Mouse (Mus musculus) ovary, adult 18-20 months (tissue): ENCODE results near the gene Dock11.

ENCODE experiments used
- DNase-seq: peaks from one replicate; pipeline ENCODE4 v3.0.0; 2022; ENCODE audit warnings: low spot score, mixed read lengths

Gene Dock11

DNA sequence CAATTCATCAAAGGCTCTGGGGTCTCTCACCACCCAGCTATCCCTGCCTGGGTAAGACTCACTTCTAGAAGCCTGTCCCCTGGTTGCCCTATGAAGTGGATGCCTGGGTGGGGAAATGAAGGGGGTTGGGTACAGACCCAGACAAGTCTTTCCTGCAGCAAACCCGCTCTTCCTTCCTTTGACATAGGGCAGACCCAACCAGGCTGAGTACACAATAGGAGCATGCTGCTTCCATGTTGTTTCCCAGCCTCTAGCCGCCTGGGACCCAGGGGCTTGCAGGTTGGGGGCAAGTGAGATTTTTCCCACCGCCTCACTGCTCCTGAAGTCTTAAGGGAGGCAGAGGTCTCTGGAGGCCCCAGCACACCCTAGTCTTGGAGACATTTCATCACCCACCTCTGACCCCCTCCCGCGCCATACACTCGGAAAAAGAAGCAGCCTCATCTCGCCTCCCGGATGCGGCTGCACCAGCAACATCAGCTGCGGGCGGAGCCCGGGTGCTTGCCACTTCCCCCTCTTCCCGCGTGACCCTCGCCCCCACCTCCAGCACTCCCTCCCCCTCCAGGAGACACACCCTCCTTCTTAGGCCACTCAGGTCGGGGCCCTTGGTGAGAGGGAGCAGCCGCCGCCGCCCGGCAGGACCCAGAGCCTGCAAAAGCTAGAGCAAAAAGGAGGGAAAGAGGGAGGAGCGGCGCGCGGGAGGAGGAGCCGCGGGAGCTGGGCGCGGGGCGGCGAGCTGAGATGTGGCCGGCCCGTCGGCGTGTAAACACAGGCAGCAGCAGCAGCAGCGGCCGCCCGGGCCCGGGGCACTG, at the start of gene Dock11:
Gene Dock11 (plus strand): TSS at position 746 of the 809 bp plus-strand sequence.
- peak; percentile 31 for DNase-seq

DNA sequence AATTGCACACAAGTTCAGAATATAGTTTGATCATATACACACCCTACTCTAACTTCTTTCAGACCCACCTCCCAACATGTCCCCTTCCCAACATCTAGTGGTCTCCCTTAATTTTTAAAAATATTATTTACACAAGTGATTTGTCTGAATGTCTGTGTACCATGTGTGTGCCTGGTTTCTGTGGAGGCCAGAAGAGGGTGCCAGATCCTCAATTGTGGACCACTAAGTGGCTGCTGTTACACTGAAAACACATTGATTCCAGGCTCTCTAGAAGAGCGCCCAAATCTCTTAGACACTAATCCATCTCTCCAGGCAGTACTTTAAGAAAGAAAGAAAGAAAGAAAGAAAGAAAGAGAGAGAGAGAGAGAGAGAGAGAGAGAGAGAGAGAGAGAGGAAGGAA, 8.9 kb upstream of the Dock11 start:
- DNase-seq: no peak

DNA sequence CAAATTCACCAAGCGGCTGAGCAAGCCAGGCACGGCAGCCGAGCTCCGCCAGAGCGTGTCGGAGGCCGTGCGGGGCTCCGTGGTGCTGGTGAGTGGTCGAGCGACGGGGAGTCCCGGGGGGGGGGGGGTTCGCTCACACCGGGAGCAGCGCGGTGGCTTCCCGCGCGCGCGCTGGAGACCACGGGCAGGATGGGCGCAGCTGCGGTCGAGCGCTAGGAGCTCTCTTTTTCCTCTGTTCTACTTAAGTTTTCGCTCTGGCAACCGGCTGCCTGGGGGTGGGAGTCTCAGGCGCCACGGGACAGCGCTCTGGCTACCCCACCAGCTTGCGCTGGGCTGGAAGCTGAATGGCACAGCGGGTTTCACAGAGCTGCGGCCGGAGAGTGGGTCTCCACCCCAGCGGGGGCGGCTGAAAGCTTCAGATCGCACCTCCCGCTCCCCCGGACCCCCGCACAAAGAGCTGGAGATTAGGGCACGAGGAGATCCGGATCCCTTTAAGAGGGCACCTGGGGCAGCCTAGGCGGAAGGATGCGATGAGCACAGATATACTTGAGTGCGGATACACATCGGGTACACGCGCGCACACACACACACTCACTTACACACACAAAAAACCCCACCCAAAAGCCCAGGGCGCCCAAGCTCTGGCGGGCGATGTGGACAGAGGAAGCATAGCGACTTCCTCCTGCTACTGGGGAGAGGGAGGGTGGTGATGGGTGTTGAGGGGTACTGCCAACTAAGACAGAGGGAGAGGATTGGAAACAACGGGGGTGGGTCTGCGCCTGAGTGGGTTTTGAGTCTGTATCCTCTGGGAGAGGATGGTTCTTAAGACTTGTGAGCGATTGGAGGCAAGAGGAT, 540 bp downstream of the Dock11 start:
- DNase-seq: no peak

DNA sequence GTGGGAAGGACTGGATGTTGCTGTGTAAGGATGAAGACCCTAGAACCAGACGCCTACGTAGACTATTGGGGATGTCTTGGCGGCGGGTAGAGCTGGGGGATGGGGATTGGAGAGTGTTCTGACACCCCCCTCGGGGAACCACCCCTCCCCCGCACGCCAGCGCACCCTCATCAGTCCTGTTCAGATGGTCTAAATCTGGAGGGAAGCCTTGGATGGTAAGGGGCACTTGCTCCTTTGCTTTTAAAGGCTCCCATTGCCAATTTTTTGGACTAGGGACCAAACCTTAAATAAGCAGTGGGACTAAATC, 1.1 kb downstream of the Dock11 start:
- DNase-seq: no peak

DNA sequence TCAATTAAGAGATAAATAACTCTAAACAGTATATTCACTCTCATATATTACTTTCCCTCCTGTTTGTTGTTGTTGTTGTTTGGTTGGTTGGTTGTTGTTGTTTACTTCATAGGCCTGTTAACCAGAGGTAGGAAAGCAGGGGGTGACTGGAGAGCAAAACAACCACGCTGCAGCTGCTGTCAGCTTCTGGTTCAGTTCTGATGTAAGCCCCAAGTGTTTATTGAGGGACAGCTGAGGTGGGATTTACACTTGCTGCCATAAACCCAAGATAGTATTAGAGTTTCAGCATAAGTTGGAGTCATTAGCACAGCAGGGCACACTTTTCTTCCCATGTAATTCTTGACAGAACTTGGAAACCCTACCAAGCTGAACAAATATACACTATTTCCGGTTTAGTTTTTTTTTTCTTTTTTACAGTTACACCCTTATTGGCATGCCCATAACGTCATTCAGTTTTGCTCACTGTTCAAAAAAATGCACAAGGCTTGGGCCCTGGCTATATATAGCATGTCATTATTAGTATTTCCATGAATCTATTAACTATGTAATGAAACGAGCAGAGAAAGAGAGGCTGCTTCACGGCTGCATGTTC, 3.0 kb downstream of the Dock11 start:
- no peak for DNase-seq

DNA sequence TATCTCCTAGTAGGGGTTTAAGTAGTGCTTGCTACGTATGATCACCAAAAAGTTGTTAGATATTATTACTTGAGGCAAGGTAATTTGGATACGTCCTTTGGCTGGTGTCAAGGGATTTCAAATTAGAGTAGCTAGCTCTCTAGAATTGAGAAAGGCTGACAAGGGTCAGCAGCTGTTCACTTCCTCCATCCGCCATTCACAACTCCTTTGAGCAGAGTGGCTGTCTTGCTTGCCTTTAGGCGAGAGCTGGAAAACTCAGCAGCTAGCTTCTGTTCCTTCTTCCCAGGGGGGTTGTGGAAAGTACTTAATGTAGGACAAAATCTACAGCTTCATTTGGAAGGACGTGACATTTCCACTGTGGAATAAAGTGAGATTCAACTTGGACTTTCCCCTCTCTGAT, 3.7 kb downstream of the Dock11 start:
- no peak for DNase-seq

DNA sequence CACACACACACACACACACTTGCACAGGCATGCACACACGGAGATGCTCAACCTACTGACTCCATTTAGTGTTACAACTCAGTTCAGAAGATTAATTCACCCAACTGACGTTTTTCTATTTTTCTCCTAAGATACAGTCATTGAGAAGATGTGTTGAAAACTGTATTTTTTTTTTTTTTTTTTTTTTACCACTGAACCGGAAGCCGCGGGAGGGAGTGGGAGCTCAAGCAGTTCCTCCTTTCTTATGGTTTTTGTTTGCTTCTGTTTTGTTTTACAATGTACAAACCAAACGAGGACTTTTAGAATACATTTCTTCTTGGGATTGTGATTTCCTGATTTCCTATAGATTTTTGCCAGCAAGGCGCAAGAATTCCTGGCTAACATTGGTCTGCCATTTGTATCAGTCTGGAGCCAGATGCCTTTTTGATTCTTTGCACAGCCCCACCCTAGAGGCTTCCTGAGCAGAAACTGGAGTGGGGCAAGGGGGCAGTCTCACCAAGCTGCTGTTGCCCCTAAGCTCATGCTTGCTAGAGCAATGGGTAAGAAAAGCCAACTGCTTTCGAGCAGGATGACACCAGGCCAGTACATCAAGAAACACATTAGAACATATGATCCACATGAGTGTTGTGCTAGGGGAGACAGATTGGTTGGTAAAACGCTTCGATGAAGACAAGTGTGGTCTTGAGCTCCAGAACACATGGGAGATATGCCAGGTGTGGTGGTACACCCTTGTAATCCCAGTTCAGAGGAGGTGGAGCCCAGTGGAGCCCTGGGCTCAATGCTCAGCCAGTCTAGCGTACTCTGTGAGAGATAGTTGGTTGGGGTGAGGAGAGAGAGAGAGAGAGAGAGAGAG, 9.2 kb downstream of the Dock11 start:
- DNase-seq: no peak

DNA sequence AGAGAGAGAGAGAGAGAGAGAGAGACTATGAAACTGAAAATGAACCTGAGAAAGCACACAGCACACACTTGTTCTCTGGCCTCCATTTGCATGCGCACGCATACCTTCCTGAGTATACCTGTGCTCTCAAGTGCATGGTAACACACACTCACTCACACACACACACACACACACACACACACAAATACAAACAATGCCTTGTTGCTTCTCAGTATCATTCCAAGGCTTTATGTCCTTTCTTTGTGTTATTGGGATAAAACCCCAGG, 9.8 kb downstream of the Dock11 start:
- no peak for DNase-seq

DNA sequence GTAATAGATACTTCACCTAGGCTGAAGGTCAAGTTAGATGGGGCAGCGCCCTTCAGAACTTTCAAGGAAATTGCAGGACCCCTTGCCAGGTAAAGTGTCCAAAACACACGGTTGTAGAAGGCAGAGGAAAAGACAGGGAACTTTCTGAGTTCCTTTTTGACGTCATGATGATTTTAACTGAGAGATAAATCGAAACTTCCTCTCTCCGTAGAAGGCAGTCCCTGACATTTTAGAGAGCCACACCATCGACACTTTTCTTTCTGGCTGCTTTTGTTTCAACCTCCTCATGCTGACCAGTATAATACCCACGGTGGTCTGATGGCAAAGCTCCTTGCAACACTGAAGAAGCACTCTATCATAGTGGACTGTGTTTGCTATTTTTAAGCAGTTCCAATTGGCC, 15.7 kb downstream of the Dock11 start:
- no peak for DNase-seq

DNA sequence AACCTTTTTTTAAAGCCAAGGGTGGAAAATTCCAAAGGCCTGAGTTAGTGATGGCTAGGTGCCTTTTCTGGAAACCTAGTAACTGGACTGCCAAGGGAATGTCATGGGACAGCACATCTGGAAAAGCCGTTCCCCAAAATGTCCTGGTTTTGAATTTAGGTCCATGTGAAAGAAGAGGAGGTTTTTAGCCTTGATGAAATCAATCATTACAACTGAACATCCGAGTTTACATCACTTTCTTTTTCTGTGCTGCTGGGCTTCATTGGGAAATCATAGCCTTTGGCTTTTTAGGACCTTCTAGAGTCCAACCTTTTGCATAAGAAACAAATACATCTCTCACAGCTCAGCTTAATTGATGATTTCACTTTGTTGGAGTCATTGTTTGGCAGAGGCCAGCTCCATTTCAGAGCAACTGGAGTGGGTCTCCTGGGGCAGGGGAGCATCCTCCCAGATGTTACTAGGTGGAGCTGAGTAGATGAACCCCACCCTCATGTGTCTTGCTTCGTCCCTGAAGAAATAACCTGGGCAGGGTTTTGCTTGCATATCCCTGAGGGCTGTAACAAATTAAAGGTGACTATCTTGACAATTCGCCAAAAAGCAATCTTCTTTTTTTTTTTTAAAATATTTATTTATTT, 18.2 kb downstream of the Dock11 start:
- no peak for DNase-seq

DNA sequence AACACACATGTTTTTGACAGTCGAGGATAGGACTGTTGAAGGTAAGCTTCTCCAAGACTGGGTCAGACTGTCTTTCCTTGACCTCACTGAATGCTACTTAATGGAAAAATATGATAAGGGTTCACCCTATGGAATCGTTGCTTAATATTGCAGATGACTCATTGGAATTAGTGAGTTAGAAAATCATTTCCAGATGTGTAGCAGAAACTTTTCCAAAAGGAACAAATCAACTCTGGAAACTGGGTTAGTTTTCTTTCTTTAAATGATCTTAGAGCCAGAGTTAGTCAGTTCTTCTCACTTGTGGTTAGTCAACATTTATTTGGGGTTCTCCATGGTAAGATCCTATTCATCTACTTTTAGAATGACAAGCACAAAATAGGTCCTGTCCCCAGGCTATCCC, 30.9 kb downstream of the Dock11 start:
- DNase-seq: no peak

DNA sequence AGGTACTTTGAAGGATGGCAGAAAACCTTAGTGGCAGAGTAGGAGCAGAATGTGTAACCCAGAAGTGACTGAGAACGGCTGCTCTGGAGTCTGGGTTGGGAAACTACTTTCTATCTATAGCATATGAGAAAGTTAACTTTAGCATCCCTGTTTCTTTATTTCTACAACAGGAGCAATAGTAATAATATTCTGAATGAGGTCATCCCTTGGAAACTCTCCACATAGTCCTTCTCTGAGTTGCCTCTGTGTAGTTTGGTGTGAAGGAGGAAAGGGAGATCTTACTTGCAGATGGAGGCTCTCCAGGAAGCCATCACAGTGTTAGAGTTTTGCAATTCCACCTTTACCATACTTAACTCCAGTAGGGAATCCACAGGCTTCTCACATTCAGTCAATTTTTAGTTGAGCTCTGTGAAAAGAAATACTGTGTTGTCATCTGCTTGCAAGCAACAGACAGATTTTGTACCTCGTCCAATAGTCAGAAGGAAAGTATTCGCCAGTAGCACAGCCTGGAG, 31.5 kb downstream of the Dock11 start:
- DNase-seq: no peak

DNA sequence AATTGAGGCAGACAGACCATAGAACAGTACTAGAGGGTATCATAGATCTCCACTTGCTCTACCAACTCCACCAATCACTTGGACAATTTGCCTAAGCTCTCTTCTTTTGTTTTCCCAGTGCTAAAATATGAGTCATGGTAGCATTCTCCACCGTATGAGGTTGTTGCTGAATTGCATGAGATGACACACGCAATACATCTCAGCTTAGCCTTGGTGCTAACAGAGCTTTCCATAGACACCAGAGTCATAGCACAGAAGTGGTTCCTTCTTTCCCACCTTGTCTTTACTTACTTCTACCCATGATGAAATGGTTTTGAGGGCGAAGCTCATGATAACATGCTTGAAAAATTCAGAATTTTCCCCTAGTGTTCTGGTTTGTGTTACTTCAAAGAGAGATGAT, 33.3 kb downstream of the Dock11 start:
- no peak for DNase-seq

DNA sequence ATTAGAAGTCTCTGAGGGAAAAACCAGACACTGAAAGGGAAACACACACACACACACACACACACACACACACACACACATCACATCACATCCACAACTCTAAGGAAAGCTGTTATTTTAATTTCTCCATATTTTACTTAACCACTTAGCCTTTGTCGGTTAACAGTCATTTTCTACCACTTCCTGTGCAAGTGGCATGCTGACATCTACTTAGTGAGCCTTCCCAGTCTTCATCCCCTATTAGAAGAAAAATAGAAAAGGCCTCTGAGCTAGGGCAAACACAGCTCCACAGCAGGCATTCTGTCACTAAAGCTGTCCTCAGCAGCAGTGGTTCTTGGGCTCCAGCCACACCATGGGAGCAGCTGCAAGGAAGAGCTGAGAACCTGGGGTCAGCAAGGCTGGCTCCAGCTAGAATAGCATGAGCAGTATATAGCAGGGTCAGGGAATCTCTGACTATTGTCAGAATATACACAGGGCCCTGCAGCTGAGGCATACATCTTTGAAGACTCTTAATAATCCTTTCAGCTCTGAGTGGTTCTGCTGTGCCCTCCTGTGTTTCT, 36.2 kb downstream of the Dock11 start:
- DNase-seq: no peak

DNA sequence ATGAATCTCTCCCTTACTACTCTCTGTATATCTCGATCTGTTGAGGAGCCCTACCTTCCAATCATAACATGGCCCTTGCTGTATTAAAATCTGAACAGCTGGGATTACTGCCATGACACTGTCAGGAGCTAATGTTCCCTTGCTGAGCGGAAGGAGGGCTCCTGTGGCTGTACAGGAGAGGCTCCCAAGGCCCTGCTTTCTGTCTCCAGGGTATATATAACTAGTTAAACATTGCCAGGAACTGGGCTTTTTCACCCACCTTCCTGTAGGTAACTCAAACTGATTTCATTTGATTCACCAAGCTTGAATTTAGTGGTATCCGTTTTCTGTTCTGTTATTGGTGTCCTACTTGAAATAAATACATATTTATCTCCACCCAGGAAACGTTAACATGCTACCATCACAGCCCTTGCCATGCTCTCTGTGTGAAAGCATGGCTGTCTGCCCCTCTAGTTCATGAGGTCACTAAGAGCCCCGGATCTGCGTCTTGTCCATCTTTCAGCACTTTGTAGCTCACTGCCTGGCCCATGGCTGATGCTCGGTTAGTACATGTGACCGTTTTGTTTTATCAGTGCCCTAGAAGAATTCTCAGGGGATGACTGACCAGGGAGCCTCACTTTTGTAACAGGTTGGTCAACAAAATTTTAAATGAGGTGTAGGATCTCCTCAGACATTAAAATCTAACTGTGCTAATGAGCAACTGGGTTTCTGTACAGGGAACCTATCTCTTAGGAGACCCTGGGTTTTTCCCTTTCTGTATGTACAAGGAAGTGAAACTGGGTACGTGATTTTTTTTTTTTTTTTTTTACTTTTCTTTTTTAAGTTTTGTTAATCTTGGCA, 41.7 kb downstream of the Dock11 start:
- no peak for DNase-seq

DNA sequence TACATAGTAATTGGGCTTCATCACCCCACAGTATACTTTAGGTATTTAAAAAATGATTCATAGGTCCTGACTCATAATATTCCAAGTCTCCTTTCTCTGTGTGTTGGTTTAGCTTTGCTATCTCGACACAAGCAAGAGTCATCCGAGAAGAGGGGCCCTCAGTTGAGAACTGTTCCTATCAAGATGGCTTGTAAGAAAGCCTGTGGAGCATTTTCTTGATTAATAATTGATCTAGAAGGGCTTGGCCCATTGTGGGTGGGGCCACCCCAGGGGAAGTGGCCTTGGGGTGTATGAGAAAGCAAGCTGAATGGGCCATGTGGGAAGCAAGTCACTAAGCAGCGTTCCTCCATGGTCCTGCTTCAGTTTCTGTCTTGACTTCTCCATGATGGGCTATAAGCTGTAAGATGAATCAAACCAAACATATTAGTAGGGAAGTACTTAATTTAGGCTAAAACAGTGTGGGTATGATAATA, 42.3 kb downstream of the Dock11 start:
- no peak for DNase-seq

DNA sequence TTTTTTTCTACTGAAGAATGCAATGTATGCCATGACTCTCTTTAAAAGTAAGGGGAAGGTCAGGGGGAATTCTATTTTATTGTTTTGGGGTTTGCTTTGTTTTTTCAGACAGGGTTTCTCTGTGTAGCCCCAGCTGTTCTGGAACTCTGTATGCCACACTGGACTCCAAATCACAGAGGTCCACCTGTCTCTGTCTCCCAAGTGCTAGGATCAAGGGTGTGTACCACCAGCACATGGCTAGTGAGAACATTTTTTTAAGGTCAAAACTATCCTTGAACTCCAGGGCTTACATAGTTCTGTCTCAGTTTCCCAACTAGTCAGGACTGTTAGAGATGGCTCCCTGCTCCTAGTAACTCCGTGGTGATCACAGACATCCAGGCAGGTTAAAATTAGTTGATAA, 43.3 kb downstream of the Dock11 start:
- DNase-seq: no peak

DNA sequence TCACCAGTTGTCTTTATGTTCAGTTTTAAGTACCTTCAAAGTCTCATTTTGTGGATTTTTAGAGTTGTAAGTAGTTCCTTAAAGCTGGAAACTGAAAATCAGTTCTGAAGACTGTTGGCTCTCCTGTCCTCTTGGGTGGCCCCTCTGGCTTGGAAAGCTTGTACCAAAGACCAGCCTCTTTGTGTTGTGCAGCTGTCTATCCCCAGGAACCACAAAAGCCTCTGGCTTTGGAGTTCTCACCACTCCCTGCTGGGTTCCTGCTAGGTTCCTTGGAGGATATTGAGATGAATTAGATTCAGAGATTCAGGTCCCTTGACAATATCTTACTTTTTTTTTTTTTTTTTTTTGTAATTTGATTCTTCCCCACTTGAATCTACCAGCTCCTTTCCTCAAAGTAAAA, 44.3 kb downstream of the Dock11 start:
- no peak for DNase-seq

DNA sequence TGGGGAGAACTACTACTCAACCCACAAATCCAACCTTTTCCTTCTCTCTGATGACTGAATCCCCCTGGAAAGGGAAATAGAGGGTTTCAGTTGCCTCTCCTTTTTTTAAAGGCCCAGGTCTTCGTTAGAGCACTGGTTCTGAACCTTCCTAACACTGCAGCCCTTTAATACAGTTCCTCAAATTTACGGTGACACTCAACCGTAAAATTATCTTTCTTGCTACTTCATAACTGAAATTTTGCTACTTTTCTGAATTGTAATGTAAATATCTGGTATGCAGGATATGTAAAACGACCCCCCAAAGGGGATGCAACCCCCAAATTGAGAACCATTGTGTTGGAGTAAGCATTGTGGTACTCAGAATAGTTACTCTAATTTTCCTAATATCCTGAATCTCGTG, 49.5 kb downstream of the Dock11 start:
- no peak for DNase-seq

DNA sequence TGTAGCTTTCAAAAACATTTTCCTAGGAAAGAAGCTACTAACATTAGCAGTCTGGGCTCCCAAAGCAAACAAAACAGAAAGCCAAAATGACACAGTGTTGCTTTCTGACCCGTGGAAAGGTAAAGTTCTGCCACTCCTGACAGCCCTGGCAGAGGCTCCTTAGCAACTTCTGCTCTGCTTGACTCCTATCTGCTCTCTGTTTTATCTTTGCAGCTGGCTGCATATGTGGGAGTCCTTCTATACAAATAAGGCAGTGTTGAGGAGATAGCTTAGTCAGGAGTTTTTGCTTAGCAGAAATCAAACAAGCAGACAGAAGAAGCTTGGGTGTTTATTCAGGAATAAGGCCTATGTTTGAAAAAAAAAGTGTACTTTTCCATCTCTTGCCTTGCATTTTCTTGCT, 57.8 kb downstream of the Dock11 start:
- DNase-seq: no peak
